Mouse (Mus musculus): ENCODE data around the gene Dnajb2. TPM values are rescaled to one million over a fixed set of nuclear protein-coding genes. Genes with fewer than 3 reads are reported as not detected.
A peak's percentile ranks its signal among the peaks of the same experiment; 100 is the strongest.
"Not testable (repeated sequence)": the region's sequence is repeated elsewhere in the genome, so short reads cannot be mapped to it uniquely, and the experiment has no call there.

Dnajb2 gene
- total RNA-seq, 2 experiments from 2014 or later = 63.1 to 67.1 TPM

DNA sequence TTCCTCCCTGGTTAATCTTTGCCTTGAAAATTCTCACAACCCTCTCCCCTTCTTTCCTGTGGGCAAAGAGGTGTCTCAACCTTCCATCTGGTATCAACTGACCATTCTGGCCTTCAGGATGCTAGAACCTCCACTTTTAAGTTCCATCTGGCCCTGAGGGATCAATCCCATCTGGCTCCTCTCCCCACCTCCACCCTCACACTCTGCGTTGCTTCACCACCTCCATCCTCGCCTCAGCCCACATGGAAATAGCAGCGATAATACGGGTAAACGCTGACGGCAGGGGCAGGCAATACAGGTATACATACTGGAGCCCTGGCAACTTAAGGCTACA, 18.3 kb upstream of the Dnajb2 start:
- DNase-seq = no peak
- intact Hi-C loops (cut with DNase I) = no loop called here

DNA sequence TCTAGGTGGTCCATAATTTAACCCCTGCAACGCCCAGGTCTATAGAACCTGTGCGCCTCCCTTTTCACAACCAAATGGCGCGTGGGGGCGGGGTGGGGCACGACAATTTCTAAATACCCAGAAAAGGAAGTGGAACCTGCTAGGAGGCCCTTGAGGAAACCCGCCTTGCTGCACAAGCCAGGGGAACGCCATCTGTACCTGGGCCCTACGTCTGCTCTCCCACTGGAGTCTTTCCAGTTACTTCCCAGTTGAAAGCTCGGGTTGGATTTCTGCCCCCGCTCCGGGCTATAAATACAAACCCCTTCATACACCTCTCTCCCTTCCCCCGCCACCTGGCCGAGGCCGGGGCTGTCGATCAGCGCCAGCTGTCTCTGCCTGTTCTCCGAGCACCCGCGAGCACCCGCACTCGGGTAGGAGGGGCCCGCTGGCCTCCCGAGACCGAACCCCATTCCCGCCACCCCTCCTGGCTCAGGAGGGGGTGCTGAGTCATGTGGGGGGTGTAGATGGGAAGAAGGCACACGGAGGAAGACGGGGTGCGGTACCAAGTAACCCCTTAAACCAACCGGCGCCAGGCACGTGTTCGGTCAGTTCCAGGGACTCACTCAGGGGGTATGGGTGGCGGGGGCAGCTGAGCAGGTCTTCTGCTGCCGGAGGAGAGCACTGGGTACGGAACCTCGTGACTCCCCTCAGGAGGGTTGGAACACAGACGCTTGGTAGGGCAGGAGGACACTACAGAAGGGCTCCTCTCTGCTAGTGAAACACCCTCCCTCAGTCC, 17.8 kb upstream of the Dnajb2 start:
- intact Hi-C loops (cut with DNase I) = no loop called here
- DNase-seq = peak; percentile 73 to 75

DNA sequence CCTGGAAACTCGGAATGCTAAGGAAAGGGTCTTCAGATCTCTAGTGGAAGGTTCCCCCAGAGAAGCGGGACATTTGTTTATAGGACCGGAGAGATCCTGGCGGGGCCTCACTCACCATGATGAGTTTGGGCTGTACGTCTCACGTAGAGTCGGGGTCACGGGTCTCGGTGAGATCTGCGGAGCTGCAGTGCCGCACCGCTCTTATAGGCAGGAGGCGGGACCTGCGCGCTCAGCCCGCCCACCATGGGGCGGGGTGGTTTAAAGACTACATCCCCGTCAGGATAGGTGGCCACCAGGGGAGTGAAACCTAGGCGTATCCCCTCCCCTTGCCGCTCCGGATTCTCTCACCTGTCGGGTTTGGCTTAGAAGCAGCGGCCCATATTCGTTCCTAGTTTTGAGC, 17.1 kb upstream of the Dnajb2 start:
- intact Hi-C loops (cut with DNase I) = no loop called here
- peak; percentile 78 to 86 for DNase-seq

DNA sequence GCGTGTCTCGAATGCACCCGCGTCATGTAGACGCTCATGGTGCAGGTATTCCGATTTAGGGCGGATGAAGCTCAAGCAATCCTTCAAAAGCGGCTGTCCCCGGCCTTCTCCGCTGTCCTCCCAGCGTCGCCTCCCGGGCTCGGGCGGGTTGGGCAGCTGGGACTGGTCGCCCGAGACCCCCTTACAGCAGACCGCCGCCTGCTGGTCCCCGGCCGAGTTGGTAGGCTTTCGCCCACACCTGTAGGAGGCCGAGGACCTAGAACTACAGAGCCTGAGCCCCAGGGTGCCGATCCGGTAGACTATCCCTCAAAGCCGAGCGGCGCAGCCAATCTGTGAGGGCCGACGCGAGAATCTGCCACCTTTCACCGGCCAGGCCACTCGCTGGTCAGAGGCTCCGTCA, 16.7 kb upstream of the Dnajb2 start, which contains the start of gene Tuba4a:
Gene Tuba4a (minus strand): TSS at position 335 of the 400 bp plus-strand sequence.
- intact Hi-C loops (cut with DNase I) = no loop called here
- DNase-seq = no peak

DNA sequence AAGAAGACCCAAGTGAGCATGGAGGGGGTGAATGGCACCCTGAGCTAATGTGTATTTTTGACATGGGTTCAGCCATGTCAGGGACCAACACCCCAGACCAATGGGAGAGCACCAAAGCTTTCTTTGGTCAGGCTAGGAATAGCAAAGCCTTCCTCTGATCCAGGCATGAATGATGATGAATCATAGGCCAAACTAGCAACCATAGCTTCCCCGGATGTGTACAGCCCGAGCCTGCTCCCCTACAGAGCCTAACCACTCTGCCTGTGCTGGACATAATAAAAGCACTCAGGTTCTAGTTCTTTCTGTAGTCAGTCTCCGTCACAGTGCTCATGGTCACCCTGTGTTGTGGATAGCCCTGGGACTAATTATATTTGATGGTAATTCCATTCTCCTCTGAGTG, 14.7 kb upstream of the Dnajb2 start:
- intact Hi-C loops (cut with DNase I) = no loop called here
- DNase-seq = no peak

DNA sequence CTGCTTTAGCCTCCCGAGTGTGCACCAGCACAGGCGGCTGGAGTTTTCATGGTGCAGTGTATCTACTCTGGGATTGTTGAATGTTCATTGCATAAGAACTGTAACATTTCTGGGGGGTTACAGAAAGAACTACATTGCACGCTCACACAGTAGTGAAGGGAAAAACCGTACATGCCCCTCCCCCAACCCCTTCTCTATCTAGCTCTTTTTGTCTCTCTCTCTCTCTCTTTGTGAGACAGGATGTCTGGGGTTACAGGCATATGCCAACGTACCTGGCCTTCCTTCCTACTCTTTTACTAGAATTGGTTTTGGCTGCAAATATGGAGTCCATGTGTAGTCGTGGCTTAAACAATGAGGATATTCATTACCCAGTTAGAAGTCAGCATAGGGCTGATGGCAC, 13.3 kb upstream of the Dnajb2 start:
- DNase-seq = no peak
- intact Hi-C loops (cut with DNase I) = no loop called here

DNA sequence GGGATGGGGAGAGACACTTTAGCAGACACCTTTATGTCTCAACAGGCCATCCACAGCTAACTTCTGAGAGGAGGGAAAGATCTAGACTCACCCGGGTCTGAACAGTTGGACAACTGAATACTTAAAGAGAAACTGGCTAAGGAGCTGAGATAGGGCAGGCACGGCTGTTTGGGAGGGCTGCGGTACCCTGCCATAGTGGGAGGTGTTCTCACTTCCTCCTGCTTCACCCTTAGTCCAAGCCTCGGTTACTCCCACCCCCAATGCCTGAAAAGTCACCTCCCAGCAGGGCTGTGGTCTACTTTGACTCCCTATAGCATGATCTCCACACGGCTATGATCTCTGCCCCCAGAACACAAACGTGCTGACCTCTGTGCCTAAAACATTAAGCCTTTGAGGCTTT, 12.7 kb upstream of the Dnajb2 start:
- intact Hi-C loops (cut with DNase I) = no loop called here
- DNase-seq = no peak

DNA sequence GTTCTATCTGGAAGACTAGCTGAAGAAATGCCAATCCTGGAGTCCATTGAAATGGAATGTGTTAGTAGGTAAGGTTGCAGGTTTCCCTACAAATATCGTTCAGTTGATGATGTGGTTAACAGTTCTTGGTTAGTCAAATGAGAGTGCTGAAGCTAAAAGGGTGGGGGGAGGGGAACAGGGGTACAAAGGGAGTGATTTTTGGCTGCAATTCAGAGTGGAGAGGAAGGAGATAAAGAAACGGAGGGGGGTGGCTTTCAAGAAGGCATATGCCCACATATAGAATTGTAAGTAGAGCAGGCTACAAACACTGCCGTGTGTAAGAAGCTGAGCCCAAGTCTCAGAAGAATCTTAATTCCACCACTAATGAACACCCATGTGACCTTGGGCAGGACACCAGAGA, 10.7 kb upstream of the Dnajb2 start:
- intact Hi-C loops (cut with DNase I) = no loop called here
- DNase-seq = no peak

DNA sequence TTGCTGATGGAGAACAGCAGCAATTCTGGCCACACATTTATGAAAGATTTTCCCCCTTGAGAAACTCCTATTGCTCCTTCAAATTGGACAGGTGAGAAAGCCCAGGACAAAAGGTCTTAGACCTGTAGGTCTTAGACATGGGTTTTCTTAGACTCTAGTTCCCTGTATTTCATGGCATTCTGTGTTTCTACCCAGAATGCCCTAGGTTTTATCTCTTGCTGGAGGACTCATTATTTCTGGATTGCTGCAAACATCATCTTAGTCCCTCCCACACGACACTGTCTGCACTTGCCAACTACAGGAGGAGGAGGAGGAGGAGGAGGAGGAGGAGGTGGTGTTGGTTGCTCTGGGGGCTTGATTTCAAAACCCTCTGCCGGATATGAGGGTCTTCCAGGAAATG, 10.1 kb upstream of the Dnajb2 start:
- intact Hi-C loops (cut with DNase I) = no loop called here
- DNase-seq = no peak

DNA sequence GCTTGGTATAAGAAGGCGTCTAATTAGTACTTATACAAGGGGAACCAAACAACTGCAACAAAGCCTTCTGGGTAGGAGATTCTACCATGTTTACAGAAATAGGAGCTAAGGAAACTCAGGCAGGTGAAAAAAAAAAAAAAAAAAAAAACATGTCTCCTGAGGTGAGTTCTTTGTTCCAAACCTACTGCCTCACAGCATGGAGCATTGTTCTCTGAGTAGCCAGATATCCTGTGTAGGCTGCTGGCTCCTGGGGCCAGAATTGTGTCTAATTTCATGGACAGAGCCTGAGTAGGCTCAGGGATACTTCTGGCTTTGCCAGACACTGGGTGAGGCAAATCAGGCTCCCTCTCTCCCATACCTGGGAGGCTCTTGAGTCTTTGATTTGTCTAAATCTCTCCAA, 8.6 kb upstream of the Dnajb2 start:
- no peak for DNase-seq
- intact Hi-C loops (cut with DNase I) = no loop called here

DNA sequence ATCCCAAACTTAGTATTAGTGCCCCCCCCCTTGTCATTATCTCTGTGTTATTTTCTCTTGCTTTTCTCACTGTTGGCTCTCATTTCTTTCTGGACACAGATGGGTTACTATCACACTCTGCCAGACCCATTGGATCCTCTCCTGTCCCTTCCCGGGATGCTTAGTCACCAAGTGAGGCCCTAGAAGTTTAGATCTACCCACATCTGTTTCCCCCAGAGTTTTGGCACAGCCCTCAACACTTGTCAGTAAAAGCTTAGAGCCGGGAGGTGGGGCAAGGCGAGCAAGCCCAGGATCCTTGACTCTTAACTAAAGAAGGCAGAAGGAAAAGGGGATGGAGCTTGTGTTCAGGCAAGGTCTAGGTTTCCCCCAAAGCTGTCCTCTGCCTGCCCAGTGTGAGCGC, 7.0 kb upstream of the Dnajb2 start:
- DNase-seq = no peak
- intact Hi-C loops (cut with DNase I) = no loop called here

DNA sequence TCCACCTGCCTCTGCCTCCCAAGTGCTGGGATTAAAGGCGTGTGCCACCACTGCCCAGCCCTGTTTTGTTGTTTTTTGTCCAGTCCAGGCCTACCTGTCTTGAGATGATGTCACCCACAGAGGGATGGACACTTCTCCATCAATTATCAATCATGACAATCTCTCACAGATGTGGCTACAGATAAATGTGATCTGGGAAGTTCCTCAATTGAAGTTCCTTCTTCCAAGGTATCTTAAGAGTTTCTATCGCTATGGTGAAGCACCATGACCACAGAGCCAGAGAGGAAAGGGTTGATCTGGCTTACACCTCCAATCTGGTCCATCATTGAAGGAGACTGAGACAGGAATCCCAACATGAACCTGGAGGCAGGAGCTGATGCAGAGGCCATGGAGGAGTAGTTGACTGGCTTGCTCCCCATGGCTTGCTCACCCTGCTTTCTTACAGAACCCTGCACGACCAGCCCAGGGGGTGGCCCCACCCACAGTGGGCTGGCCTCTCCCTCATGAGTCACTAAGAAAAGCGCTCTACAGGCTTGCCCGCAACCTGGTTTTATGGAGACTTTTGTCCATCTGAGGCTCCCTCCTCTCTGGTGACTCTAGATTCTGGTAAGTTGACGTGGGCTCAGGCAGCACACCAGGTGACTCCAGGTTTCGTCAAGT, 5.7 kb upstream of the Dnajb2 start:
- intact Hi-C loops (cut with DNase I) = no loop called here
- DNase-seq = no peak

DNA sequence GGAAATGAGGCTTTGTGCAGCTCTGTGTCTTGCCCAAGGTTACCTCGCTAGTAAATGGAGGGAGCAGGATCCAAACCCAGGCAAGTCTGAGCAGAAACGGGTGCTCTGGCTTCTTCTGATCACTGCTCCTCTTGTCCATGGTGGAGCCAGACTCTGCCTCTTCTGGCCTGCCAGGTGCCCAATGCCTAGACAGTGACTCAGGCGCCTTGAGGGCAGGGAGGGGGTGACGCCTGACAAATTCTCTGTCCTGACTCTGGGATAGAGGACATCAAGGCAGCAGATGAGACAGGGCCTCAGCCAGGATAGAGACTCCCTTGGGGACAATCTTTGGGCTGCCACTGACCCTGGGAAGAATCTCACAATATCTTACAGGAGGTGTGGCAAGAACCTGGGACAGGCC, 5.0 kb upstream of the Dnajb2 start:
- intact Hi-C loops (cut with DNase I) = no loop called here
- DNase-seq = no peak

DNA sequence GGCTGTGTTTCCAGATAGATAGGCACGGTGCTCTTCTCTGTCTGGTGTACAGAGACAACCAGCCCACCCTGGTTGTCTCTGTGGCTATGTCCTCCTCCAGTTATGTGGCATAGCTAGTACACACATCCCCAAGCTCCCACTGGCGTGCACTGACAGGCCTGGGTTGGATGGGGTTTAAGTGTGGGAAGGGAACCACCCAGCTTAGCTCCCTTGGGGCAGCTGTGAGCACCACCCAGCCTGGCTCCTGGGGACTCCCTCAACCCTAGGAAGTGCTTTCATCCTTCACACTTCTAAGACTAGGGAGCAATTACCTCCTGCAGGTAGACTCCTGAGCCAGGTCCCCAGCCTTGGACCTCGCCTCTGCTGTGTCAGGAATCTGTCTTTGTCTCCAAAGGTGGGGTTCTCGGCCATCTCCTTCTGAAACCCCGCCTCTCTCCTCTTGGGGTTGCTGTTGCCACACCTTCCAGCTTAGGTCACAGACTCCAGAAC, 4.5 kb upstream of the Dnajb2 start, which contains the start of gene A630095N17Rik:
Gene A630095N17Rik (minus strand): TSS at position 439 of the 489 bp plus-strand sequence.
- intact Hi-C loops (cut with DNase I) = no loop called here
- DNase-seq = no peak

DNA sequence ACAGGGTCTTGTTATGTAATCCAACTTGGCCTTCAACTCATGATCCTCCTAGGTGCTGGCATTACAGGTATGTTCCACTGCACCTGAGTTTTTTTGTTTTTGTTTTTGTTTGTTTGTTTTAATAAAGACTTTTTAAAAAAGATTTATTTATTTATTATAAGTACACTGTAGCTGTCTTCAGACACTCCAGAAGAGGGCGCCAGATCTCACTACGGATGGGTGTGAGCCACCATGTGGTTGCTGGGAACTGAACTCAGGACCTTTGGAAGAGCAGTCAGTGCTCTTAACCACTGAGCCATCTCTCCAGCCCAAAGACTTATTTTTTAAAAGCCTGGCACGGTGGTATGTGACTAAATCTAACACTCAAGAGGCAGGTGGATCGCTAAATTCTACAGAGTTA, 3.7 kb upstream of the Dnajb2 start:
- intact Hi-C loops (cut with DNase I); DNase-seq: not testable (repeated sequence)

DNA sequence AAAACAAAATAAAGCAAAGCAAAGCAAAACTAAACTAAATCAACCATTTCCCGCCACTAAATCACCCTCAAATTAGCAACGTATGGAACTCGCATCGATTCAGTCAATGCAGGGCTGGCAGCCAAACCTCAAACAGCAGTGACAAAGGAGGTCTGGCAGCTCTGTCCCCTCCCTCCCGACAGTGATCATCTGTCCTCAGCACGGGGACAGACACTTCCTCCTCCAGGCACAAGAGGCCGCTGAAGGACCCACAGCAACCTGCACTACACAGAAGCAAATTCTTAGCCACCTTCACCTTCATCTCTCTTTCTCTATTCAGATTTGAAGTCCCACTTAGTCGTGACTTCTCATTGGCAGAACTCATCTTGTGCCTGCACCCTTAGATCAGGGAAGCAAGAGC, 1.6 kb upstream of the Dnajb2 start:
- intact Hi-C loops (cut with DNase I) = no loop called here
- no peak for DNase-seq

DNA sequence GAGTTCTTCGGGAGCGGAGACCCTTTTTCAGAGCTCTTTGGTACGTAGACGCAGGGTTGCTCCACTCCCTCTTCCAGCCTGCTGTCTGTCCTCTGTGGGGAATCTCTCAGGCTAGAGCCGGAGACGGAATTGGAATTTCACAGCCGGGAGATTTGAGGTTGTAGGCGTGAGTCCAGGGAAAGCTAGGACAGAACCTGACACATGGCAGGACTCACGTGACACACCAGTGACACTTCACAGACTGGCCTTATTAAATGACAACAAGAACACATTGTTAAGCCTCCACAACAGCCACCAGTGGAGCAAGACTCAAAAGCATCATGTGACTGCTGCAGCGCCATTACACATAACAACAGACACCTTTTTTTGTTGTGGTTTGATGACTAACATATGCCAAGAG, 3.4 kb downstream of the Dnajb2 start:
- intact Hi-C loops (cut with DNase I) = no loop called here
- no peak for DNase-seq

DNA sequence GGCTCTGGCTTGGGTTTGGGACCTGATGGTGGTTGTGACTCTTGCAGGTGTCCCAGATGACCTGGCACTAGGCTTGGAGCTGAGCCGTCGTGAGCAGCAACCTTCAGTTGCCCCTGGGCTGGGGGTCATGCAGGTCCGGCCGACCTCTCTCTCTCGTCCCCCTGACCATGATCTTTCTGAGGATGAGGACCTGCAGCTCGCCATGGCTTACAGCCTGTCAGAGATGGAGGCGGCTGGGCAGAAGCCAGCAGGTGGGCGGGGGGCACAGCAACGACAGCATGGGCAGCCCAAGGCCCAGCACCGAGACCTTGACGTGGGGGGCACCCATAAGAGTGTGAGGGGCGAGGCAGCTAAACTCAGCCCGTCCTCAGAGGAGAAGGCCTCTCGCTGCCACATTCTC, 7.2 kb downstream of the Dnajb2 start:
- DNase-seq = no peak
- intact Hi-C loops (cut with DNase I) = no loop called here

DNA sequence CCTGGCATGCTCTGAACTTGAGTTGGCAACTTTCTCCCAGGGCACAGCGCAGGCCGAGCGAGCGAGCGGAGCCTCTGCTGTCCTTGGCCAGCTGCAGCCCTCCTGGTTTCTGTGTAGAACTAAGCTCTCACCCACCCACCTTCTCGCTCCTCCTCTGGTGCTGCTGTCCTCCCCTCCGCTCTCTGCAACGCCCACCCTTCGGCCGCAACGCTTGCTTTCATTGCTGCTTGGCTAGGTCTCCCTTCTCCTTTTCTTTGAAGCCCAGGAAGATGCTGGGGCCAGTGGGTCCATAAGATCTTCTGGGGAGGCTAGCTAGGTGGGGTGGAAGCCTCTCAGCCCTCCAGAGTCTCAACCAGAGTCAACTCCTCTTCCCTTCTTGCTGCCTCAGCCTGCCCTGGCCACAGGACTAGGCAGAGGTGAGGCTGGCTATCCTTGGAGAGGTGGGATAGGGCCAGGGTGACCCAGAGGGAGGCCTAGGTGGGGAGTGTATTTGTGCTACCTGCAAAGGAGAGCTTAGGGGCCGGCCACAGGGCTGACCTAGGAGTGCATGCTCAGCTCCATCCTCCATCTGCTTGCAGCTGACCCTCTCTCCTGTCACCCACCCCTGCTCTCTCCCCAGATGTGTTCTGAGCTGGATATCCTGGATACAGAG, 8.1 kb downstream of the Dnajb2 start:
- intact Hi-C loops (cut with DNase I) = no loop called here
- no peak for DNase-seq

DNA sequence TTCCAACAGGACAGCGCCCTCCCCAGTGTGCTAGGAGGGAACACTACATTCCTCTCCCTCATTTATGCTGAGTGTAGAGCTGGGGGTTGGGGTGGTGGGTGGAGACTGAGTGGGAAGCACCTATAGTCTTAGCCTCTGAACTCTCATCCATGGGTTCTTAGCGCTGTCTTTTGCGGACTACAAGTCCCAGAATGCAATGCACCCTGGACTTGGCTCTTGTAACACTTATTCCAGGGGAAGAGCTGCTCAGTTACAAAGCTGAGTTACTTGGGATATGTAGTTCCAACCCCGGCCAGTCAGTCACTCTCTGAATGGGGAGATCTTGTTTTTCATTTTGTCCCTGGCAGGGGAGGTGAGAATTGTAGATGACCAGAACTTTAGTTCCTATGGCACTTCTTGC, 8.6 kb downstream of the Dnajb2 start:
- intact Hi-C loops (cut with DNase I) = no loop called here
- no peak for DNase-seq

DNA sequence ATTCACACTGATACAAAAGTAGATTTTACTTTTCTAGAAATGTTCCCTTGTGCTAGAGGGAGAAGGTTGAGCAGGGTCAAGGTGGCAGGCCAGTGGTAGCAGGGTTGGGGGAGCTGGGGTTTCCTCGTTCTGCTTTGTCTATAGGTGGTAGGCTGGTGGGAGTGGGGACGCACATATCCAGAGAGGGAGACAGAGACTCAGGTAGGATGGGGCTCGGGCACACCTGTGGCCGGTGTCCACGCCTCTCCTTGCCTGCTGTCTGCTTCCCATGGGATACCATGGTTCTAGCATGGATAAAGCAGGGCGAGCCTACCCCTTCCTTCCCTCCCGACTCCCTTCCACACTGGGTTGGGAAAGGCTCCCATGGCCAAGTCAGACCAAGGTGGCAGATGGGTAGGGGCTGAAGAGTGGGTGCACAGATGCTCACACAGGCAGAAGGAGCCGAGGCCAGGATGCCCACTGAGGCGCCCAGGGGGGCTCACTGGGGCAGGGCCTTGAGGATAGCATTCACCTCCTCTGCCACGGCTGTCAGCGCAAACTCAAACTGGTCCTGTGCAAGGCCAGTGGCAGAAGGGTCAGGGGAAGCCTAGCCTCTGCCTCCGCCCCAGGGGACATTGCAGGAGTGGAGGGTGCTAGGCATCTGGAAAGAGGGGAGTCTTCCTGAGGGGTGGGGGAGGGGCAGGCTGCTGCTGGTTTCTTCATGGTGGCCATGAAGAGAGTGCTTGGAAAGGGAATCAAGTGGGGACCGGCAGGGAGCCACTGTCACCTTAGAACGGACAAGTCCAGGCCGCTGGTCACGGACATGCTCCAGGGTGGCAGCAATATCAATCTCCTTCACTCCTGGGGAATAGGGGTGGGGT, 11.1 kb downstream of the Dnajb2 start:
- intact Hi-C loops (cut with DNase I) = no loop called here
- DNase-seq = no peak

Measured in gastrocnemius, postnatal 36 days (tissue).